Mouse (Mus musculus) layer of hippocampus, postnatal 25 days (tissue): ENCODE measurements around the gene Retsat. TPM values are rescaled to one million over a fixed set of nuclear protein-coding genes. Genes with fewer than 3 reads are reported as not detected.

Source experiments
- DNase-seq, 2 experiments: peaks; one replicate each; pipeline ENCODE4 v3.0.0; 2022; ENCODE audit warnings: mixed read lengths in 2 of 2, low spot score in 1 of 2; ENCODE audit errors: extremely low spot score in 1 of 2
- total RNA-seq, 2 experiments: library from RNA; stranded (reverse); gene quantifications; 2 replicates each; pipeline ENCODE4 v1.2.3; 2021

The Retsat gene
- total RNA-seq, 2 experiments from 2014 or later, result 57.8 to 58.7 TPM

DNA sequence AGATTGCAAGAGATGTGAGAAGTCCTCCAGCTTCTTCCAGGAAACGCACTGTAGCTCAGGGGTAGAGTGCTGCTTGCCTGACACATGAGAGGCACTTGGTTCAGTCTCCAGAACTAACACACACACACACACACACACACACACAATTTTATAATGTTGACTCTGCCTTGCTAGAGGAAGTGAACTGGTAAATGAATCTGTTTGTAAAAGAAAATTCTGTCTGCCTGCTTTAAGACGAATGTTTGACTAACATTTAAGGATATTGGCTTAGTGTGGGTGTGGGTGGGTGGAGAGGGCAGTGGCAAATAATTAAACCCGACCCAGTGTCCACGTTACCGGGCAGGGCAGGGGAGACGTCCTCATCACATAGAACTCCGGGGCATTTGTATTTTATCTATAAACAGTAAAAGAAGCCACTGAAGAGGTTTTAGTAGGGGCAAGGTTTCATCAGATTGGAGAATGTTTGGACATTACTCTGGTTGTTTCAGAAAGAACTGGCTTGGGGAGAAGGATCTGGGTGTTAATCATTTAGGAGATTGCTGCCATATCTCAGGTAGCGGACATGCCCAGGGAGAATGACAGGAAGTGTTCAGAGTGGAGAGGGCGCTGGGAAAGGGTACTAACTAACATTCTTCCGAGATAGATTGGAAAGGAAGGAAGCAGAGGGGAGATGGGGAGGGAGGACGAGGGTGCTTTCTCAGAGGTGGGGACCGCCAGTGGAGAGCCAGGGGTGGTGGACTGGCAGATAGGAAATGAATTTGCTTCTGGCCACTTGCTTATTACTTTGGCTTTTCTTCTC lies 21.7 kb downstream of the Retsat start:
- DNase-seq, result no peak

GRCm38 (mm10) chr6:72620920-72621319 lies 22.6 kb downstream of the Retsat start:
- no peak for DNase-seq

GRCm38 (mm10) chr6:72622917-72623316 lies 24.6 kb downstream of the Retsat start:
- DNase-seq, result no peak

- no peak for DNase-seq
Measured at GRCm38 (mm10) chr6:72623661-72624402, 25.6 kb downstream of the Retsat start.

GRCm38 (mm10) chr6:72626391-72626790 lies 28.1 kb downstream of the Retsat start:
- no peak for DNase-seq

- DNase-seq, result no peak
Measured at GRCm38 (mm10) chr6:72627276-72627675, 29.0 kb downstream of the Retsat start.

- no peak for DNase-seq
Measured at GRCm38 (mm10) chr6:72630370-72630769, 32.1 kb downstream of the Retsat start.

DNA sequence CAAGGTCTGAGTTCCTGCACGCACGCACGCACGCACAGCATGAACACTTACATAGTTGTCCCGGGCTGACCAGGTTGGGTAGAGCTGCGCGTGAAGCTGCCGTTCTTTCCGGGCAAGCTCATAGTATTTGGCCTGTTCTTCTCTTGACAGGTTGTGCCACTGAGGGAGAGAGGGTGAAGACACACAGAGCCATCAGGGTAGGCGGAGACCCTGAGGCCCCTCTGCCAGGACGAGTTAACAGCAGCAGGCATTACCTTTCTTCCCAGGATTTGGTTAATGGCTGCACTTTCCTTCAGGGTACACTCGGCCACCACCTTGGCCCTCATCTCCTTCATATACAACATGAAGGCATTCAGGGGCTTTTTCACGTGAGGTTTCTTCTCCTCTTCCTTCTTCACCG lies 32.7 kb downstream of the Retsat start:
- DNase-seq, result no peak

DNA sequence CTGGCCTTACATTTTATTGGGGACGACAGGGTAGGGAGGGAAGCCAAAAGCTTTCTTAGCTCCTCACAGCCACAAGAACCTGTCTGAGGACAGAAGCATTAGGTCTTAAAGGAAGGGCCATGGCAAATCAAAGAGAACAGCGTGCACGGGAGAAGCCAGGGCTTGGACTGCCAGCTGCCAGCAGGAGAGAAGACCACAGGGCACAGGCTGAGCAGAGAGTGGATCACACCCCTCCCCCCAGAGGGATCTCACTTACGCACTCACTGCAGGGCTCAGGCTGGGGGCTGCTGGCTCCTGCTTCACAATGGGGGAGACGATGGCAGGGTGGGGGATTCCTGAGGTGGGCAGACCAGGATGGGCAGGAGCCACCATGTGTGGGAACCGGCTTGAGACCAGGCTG lies 33.4 kb downstream of the Retsat start:
- DNase-seq, result no peak

- DNase-seq, result no peak
Measured at GRCm38 (mm10) chr6:72634311-72634710, 36.0 kb downstream of the Retsat start.

GRCm38 (mm10) chr6:72635760-72636431 lies 37.6 kb downstream of the Retsat start:
- DNase-seq, result peak; percentile 22 to 41

DNA sequence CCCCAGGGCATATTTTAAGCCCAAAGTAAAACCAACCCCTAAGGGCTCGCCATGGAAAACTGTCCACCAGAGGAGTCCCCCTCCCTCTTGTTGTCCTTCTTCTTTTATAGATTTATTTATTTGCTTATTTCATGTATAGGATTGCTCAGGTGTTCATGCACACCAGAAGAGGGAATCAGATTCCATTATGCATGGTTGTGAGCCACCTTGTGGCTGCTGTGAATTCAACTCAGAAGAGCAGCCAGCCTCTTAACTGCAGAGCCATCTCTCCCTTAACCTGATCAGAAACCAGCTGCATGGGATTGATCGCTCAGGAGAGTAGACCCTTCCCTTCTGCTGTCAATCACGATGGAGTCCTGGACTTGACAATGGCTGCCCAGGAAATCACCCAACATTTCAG lies 38.7 kb downstream of the Retsat start:
- no peak for DNase-seq

- DNase-seq, result no peak
Measured at GRCm38 (mm10) chr6:72641218-72641954, 43.1 kb downstream of the Retsat start.

DNA sequence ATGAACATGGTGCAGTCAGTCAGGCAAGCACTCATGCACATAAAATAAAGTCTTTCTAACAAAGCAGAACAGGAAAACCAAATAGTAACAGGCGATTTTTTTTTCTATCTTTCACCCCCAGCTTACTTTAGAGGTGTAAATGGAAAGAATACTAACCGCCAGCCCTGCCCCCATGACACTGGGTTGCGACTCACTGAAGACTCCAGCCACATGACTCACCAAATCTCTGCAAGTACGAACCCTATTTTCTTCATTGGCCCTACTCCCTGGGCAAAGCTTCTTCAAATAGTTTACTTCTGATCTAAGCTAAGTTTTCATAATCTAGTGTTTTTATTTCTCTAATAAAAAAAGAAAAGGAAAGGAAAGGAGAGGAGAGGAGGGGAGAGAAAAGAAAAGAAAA lies 46.3 kb downstream of the Retsat start:
- DNase-seq, result no peak

- no peak for DNase-seq
Measured at GRCm38 (mm10) chr6:72645364-72645763, 47.1 kb downstream of the Retsat start.

GRCm38 (mm10) chr6:72647383-72647820 lies 49.1 kb downstream of the Retsat start:
- peak; percentile 54 to 82 for DNase-seq

- no peak for DNase-seq
Measured at GRCm38 (mm10) chr6:72648002-72648595, 49.8 kb downstream of the Retsat start.

DNA sequence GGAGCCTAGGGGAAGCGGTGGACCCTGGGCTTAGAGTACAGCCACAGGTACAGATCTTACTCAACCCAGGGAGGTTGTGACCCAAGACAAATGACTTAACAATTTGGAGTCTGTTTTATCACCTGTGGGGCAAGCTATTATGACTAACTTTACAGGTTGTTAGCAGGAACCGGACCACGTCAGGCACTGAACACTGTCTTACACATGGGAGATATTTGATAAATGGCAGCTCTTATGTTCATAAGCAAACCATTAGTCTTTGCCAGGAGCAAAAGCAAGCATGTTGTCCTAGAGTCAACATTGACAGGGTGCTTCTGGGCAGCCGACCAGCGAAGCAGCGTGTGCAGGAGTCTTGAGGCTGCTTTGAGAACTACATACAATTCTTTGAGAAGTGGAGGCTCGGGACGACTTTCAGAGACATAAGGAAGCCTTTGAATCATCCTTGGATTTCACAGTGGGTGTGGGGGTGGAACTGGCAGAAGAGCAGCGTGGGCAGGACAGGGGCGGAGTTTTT lies 52.1 kb downstream of the Retsat start:
- DNase-seq, result peak in 1 of 2 experiments; percentile 11

GRCm38 (mm10) chr6:72653419-72653818 lies 55.1 kb downstream of the Retsat start:
- no peak for DNase-seq

DNA sequence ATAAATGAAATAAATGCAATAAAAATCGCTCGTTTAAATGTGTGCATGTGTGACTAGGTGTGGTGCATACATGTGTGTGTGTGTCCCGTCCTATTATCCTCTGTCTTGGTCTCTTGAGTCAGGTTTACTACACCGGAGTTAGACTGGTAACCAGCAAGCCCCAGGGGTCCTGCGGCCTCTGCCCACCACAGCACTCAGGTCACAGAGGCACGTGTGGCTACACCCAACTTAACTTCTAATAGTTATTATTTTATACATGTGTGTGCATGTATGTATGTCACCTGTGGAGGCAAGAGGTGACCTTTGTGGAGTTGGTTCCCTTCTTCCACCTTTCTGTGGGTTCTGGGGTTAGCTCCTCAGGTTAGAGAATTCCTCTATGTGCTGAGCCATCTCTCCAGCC lies 56.1 kb downstream of the Retsat start:
- DNase-seq, result no peak
